Mouse (Mus musculus) cerebellum, adult 2 months (tissue): Measurements from ENCODE around the gene Atf7.

Source experiments
- CTCF ChIP-seq: fragments of 200-500 bp; IDR thresholded peaks from 2 replicates; pipeline ENCODE4 v1.5.1; 2011; ENCODE audit warnings: low read depth, mild to moderate bottlenecking, control low read depth, low read length, moderate library complexity, borderline replicate concordance; ENCODE audit not compliant: insufficient read depth
- POLR2A ChIP-seq: fragments of 200-500 bp; IDR thresholded peaks from 2 replicates; pipeline ENCODE4 v1.6.1; 2011; ENCODE audit warnings: low read length, control low read depth, borderline replicate concordance; ENCODE audit not compliant: insufficient read depth

DNA sequence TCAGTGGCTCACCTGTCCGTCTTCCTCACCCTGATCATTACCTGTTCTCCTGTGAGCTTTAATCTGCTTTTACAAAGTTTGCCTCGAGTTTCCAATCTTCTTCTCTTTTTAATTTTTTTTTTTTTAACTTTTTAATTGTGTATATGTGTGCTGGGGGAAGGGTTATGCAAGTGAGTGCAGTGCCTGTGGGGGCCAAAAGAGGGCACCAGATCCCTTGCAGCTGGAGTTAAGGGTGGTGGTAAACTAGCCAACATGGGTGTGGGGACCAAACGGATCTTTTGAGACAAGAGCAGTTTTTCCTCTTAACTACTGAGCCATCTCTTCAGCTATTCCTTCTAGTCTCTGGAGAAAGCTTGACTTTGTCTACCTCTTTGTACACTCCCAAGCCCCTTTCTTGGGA lies 97.3 kb downstream of the Atf7 start:
- TF ChIP-seq CTCF (peak; percentile 61; the same call in 1 of the 2 replicates), POLR2A (no peak)
